Mouse (Mus musculus) liver, embryonic 15.5 days (tissue): ENCODE results near the gene Pagr1a. TPM values are rescaled to one million over a fixed set of nuclear protein-coding genes. Genes with fewer than 3 reads are reported as not detected.
A peak's percentile ranks its signal among the peaks of the same experiment; 100 is the strongest.

ENCODE experiments used
- ATAC-seq: fragments of 200-750 bp; cut with Nextera tagmentation; 2 replicates; pipeline ENCODE4 v1.8.0; 2017; ENCODE audit warnings: moderate number of reproducible peaks, mild to moderate bottlenecking, moderate library complexity; ENCODE audit not compliant: insufficient read depth
- H3K27ac ChIP-seq: fragments of 300-500 bp; sonication (generic); replicated peaks from 2 replicates; pipeline ENCODE4 v1.5.1; 2015; ENCODE audit warnings: mild to moderate bottlenecking, inconsistent platforms
- H3K27me3 ChIP-seq: fragments of 300-500 bp; sonication (generic); 2 replicates; pipeline ENCODE4 v1.6.1; 2015; ENCODE audit warnings: mild to moderate bottlenecking, inconsistent platforms
- H3K36me3 ChIP-seq: fragments of 300-500 bp; sonication (generic); replicated peaks from 2 replicates; pipeline ENCODE4 v1.6.1; 2015; ENCODE audit warnings: moderate library complexity, mild to moderate bottlenecking, inconsistent platforms
- H3K4me1 ChIP-seq: fragments of 300-500 bp; sonication (generic); replicated peaks from 2 replicates; pipeline ENCODE4 v1.6.1; 2015; ENCODE audit warnings: inconsistent platforms
- H3K4me2 ChIP-seq: fragments of 300-500 bp; sonication (generic); 2 replicates; pipeline ENCODE4 v1.6.1; 2015; ENCODE audit warnings: moderate library complexity, mild to moderate bottlenecking, inconsistent platforms
- H3K4me3 ChIP-seq: fragments of 300-500 bp; sonication (generic); replicated peaks from 2 replicates; pipeline ENCODE4 v1.5.1; 2015; ENCODE audit warnings: mild to moderate bottlenecking, inconsistent platforms
- H3K9ac ChIP-seq: fragments of 300-500 bp; sonication (generic); 2 replicates; pipeline ENCODE4 v1.6.1; 2015; ENCODE audit warnings: moderate library complexity, mild to moderate bottlenecking, inconsistent platforms
- H3K9me3 ChIP-seq: fragments of 300-500 bp; sonication (generic); replicated peaks from 2 replicates; pipeline ENCODE4 v1.6.1; 2016; ENCODE audit warnings: inconsistent platforms
- WGBS: fragments of 180-500 bp; shearing (Covaris S2); methylation state at CpG from one replicate; pipeline ENCODE4 v1.1.7; 2015; ENCODE audit warnings: mixed read lengths; ENCODE audit not compliant: insufficient replicate concordance; 5-methylcytosine and 5-hydroxymethylcytosine counted together
- polyA plus RNA-seq: library from polyadenylated mRNA; unstranded; fragments of >200 nt; fragmentation: Nextera tagmentation; extraction: Ambion mirVana; gene quantifications from 2 replicates; pipeline ENCODE4 v1.2.1, GENCODE M21; 2015

Gene Pagr1a
- 32.8 and 39.1 TPM in 2 replicates for polyA plus RNA-seq

DNA sequence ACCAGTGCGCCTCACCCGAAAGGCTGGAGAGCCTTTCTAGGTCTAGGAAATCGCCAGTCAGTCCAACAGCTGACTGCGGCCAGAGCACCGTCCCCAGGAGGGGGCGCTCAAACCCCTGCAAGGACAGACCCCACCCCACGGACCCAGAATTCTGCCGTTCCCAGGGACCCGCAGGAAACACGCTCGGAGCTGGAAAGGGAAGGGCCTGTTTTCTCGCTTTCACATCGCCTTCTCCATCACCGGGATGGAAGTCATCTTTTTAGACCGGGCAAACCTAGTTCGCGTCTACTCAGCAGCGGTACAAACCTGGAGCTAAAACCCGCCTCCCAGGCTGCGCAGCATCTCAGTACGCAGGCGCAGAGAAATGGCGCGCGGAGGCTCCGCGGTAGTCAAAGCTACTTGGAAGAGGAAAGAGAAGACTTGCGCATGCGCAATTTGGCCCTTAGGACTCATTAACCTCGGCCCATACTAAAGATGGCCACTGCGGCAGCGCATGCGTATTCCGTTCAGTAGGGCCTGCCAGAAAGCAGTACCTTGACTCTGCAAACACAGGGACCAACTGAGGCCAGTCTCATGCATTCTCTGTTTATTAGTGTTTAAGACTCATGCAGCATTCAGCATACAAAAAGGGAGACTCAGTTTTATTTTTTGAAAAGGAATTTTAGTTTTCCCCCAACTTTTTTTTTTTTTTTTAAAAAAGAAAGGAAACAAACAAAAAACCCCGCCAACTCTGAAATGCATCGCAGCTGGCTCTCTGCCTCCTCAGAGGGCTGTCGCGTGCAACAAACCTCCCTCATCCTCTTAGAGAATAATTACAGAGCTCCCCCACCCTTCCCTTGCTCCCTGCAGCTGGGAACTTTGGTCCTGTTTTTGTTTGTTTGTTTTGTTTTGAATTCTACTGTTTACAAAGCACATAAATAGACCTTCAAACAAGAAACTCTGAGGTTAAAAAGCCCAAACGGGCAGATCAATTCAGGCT is at the start of gene Pagr1a:
Gene Pagr1a (minus strand): TSS at position 382 of the 979 bp plus-strand sequence.
- 4% methylated on average over 39 of the region's 39 CpGs for WGBS
- Histone ChIP-seq H3K4me1 (peaks cover 69% of the 10 kb centered on the region), H3K4me2 (peak within 1 kb of the TSS; percentile 96), H3K4me3 (peak within 1 kb of the TSS; percentile 78), H3K27ac (peak within 1 kb of the TSS; percentile 95), H3K9ac (peak within 1 kb of the TSS; percentile 89), H3K9me3 (no peaks in the 10 kb centered on the region), H3K27me3 (no peaks in the 10 kb centered on the region), H3K36me3 (peaks cover 21% of the 10 kb centered on the region)
- ATAC-seq: peak; percentile 83

DNA sequence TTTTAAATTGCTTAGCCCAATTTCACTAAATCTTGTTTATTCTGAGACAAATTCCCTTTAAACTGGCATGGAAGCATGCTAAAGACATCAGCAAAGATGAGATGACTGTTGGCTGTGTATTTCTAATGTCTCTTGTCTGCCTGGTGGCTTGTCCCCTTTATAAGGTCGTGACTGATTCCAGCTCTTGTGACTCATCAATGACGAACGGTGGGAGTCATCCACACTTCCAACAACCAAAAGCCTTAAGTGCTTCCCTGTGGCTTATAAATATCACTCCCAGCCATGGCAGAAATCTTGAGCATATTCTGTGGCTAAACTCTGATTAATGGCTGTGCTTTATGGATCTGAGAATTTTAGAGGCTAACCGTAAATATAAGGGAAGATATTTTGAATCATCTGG is 49.2 kb upstream of the Pagr1a start:
- H3K9ac ChIP-seq: no peak overlapping the region

DNA sequence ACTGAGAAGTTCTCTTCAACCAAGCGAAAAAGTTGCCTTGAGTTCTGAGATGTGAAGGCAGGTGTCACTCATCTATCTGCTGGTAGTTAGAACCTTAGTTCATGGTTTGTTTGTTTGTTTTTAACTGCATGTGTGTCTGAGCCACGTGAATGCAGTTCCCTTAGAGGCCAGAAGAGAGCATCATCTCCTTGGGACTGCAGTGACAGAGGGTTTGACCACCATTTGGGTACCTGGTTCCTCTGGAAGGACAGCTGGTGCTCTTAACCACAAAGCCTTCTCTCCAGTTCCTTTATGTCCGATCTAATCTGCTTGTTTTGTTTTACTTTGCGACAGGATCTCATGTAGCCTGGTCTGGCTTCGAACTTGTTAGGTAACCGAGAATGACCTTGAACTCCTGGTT is 48.4 kb upstream of the Pagr1a start:
- no peaks in the 10 kb centered on the region for H3K36me3 ChIP-seq
- no peak overlapping the region for H3K27ac ChIP-seq
- 0 out of 2 replicates have a peak, but pooled peaks cover 3% of the 10 kb centered on the region for H3K4me1 ChIP-seq
- 61% methylated on average over 6 of the region's 6 CpGs for WGBS
- ATAC-seq: no peak
- H3K4me3 ChIP-seq: no peak overlapping the region
- no peak overlapping the region for H3K9ac ChIP-seq
- H3K27me3 ChIP-seq: 0 out of 2 replicates have a peak, but pooled peaks cover 7% of the 10 kb centered on the region
- no peaks in the 10 kb centered on the region for H3K9me3 ChIP-seq
- no peak overlapping the region for H3K4me2 ChIP-seq

More for the DNA sequence above, 49.2 kb upstream of the Pagr1a start:
- no peaks in the 10 kb centered on the region for H3K9me3 ChIP-seq
- H3K4me1 ChIP-seq: 0 out of 2 replicates have a peak, but pooled peaks cover 3% of the 10 kb centered on the region
- H3K27ac ChIP-seq: no peak overlapping the region
- ATAC-seq: no peak
- H3K4me2 ChIP-seq: no peak overlapping the region
- H3K4me3 ChIP-seq: no peak overlapping the region
- H3K27me3 ChIP-seq: 0 out of 2 replicates have a peak, but pooled peaks cover under 1% of the 10 kb centered on the region
- WGBS: 66% methylated on average over 4 of the region's 4 CpGs
- H3K36me3 ChIP-seq: no peaks in the 10 kb centered on the region

DNA sequence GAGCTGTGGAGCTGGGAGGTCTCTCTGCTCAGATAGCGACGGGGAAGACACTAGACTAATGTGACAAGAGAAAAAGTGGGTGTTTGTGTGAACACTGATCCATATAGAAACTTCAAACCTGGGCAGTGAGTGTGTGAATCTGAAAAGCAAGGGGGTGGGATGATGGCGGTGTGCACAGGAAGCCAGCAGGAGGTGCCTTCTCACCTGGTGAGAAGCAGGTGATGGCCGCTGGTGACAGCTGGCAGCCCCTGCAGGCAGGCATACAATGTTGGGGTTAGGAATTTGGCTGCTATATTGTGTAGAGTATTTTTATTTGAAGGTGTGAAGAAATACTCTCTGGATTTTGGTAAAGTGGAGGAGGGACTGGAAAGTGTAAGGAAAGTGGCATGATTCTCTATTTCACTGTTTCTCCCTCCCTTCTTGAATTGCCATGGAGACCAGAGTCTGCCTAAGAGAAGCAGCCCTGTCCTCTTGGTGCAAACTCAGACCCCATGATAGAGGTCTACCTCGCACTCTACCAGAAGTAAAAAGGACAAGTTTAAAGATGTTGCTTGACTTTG is 38.0 kb upstream of the Pagr1a start:
- Histone ChIP-seq H3K4me1 (no peaks in the 10 kb centered on the region), H3K27ac (no peak overlapping the region), H3K4me3 (no peak overlapping the region), H3K36me3 (no peaks in the 10 kb centered on the region), H3K9ac (no peak overlapping the region), H3K9me3 (no peaks in the 10 kb centered on the region), H3K4me2 (no peak overlapping the region), H3K27me3 (peaks cover 44% of the 10 kb centered on the region)
- ATAC-seq: no peak
- 51% methylated on average over 5 of the region's 5 CpGs for whole genome bisulfite sequencing

DNA sequence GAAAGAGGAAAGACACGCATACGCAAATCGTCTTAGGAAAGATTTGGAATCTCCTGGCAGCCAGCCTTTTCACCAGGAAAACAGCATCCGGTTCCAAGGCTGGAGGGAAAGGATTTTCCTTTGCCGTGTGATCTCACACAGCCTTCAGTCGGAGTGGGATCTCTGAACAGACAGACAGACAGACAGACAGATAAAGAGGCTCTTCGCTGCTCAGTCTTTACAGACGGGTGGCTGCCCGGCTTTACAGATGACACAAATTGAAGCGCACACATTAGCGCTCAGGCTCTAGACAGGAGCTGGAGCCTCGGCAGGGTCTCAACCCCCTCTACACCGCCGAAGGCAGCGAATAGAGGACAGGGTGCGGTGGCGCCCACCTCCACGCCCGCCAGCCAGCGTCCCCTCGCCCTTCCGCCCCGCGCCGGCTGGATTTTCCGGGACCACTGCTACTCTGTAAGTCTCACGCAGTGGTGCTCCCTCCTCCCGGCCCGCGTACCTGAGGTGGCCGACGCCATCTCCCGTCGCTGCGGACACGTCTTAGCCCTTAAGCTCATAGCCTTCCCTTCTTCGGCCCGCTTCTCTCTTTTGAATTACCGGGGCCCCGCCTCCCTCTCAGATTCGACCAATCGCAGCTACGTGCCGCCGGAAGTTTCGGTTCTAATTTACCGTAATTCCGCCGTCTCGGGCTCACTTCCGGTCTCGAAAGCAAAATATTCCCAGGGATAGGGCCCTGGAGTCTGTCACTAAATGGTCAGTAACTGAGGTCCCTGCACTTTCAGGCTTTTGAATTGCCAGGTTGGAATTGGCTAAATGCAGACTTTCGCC is 24.9 kb upstream of the Pagr1a start, which contains the start of gene Kif22:
Gene Kif22 (minus strand): TSS at position 621 of the 822 bp plus-strand sequence.
- under 1% methylated on average over 53 of the region's 53 CpGs for WGBS
- H3K36me3 ChIP-seq: peaks cover 33% of the 10 kb centered on the region
- H3K4me1 ChIP-seq: peaks cover 33% of the 10 kb centered on the region
- H3K4me3 ChIP-seq: peak within 1 kb of the TSS; percentile 99
- no peaks in the 10 kb centered on the region for H3K9me3 ChIP-seq
- H3K9ac ChIP-seq: peak within 1 kb of the TSS; percentile 99
- peak within 1 kb of the TSS; percentile 85 for H3K27ac ChIP-seq
- peak within 1 kb of the TSS; percentile 77 for H3K4me2 ChIP-seq
- ATAC-seq: peak; percentile 88
- no peaks in the 10 kb centered on the region for H3K27me3 ChIP-seq

DNA sequence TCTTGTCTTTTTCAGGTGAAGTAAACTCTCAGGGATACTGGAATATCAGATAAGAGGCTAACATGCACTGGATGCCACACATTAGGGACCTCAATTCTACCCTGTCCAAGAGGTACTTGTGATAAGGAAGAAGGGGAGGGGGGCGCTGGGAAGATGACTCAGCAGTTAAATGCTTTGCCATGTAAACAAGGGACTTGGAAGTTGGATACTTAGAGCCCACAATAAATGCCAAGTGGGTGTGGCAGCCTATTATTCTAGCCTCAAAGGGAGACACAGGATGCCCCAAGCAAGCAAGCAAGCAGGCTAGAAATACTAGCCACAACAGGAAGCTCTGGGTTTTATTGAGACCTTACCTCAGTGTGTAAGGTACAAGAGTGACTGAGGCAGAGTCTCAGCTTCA is 14.1 kb upstream of the Pagr1a start:
- H3K4me3 ChIP-seq: no peak overlapping the region
- WGBS: 45% methylated on average over 1 of the region's 1 CpGs
- peaks cover 87% of the 10 kb centered on the region for H3K36me3 ChIP-seq
- no peak overlapping the region for H3K4me2 ChIP-seq
- no peak for ATAC-seq
- peaks cover 44% of the 10 kb centered on the region for H3K4me1 ChIP-seq
- no peak overlapping the region for H3K9ac ChIP-seq
- H3K9me3 ChIP-seq: no peaks in the 10 kb centered on the region
- 0 out of 2 replicates have a peak overlapping the region, but pooled peaks have one; percentile 76 for H3K27ac ChIP-seq
- no peaks in the 10 kb centered on the region for H3K27me3 ChIP-seq

DNA sequence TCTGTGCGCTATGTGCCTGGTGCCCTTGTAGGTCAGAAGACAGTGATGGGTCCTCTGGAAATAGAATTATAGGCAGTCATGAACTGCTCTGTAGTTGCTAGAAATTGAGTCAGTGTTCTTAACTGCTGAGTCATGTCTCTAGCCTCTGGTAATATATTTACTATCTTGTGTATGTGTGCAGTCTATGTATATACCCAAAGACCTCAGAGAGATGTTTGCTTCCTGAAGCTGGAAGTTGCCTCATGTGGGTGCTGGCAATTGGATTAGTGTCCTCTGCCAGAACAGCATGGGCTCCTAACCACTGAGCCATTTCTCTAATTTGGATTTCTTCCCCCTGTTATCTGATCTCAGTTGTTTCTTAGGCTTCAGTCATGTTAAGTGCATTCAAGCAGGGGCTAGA is 13.0 kb upstream of the Pagr1a start:
- H3K27me3 ChIP-seq: no peaks in the 10 kb centered on the region
- no peak overlapping the region for H3K4me2 ChIP-seq
- H3K27ac ChIP-seq: peak overlapping the region; percentile 76
- no peaks in the 10 kb centered on the region for H3K9me3 ChIP-seq
- no peak overlapping the region for H3K9ac ChIP-seq
- H3K4me1 ChIP-seq: peaks cover 49% of the 10 kb centered on the region
- 92% methylated on average over 1 of the region's 1 CpGs for WGBS
- peaks cover 79% of the 10 kb centered on the region for H3K36me3 ChIP-seq
- no peak overlapping the region for H3K4me3 ChIP-seq
- ATAC-seq: no peak

DNA sequence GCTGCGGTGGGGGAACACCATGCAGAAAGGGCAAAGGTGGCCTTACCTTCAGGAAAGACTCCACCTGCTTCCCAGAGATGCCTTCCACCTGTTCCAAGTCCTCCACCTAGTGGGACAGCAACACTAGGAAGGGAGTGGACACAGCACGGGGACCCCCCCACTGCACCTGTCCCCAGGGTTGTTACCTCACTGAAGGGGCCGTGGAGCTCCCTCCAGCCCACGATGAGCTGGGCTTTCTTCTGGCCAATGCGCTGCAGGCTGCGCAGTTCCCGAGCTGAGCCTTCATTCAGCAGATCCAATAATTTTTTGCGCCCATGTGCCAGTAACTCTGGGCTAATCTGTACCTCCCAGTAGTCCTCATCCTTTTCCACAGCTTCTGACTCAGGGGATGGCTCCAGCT is 10.7 kb upstream of the Pagr1a start:
- no peaks in the 10 kb centered on the region for H3K27me3 ChIP-seq
- H3K9me3 ChIP-seq: no peaks in the 10 kb centered on the region
- peaks cover 79% of the 10 kb centered on the region for H3K36me3 ChIP-seq
- peak overlapping the region; percentile 99 for H3K9ac ChIP-seq
- WGBS: 55% methylated on average over 8 of the region's 8 CpGs
- H3K27ac ChIP-seq: peak overlapping the region; percentile 97
- peak overlapping the region; percentile 98 for H3K4me2 ChIP-seq
- no peak for ATAC-seq
- peaks cover 66% of the 10 kb centered on the region for H3K4me1 ChIP-seq
- H3K4me3 ChIP-seq: peak overlapping the region; percentile 98

DNA sequence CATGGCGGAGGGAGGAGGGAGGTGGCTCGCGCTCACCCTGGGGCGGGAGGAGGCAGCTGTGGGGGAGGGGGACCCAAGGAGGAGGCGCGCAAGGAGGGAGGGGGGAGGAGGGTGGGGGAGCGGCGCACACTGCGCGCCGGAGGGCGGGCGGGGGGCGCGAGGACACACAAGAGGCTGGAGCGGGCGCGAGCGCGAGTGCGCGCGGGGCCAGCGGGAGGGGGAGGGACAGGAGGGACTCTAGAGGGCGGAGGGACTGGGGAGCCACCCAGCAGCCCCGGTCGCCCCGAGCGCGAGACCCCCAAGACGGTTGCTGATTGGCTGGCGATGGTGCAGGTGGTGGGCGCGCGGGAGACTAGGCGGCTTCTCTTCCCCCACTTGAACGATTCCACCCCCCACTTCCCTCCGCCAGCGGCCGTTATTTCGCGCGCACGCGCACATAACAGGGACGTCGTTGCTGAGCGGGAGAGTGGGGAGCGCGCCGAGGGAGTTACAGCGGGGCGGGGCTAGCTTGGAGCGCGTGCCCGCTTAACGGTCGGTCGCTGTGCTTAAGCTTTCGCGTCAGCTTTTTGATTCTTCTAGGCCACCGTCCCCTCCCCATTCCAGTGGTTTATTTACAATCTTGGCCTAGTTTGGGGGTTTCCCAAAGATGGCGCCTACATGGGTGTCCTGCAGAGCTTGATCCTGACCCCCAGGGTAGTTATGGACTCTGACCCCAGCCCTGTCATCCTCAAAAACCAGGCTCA is 10.0 kb upstream of the Pagr1a start, which contains the start of gene Maz:
Gene Maz (minus strand): TSS at position 54 of the 743 bp plus-strand sequence.
- H3K9me3 ChIP-seq: no peaks in the 10 kb centered on the region
- peak within 1 kb of the TSS; percentile 98 for H3K4me3 ChIP-seq
- H3K27me3 ChIP-seq: no peaks in the 10 kb centered on the region
- peaks cover 79% of the 10 kb centered on the region for H3K36me3 ChIP-seq
- peaks cover 73% of the 10 kb centered on the region for H3K4me1 ChIP-seq
- peak within 1 kb of the TSS; percentile 97 for H3K27ac ChIP-seq
- ATAC-seq: peak; percentile 81
- under 1% methylated on average over 54 of the region's 63 CpGs for WGBS
- peak within 1 kb of the TSS; percentile 99 for H3K9ac ChIP-seq
- H3K4me2 ChIP-seq: peak within 1 kb of the TSS; percentile 98

DNA sequence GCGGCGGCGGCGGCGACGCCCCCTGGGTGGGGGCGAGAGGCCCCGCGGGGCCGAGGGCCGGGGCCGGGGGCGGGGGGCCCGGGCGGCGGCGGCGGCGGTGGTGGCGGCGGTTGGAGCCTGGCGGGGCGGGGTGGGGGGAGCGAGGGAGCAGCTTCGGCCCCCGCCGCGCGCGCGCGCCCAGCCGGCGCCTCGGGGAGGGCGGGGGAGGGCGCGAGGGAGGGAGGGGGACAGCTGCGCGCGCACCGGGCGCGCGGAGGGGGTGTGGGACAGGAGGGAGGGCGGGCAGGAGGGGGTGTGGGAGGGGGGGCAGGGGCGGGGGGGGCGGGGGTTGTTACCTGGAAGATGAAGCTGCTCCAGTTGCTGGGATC is 9.4 kb upstream of the Pagr1a start:
- peak; percentile 45 for ATAC-seq
- H3K27ac ChIP-seq: peak overlapping the region; percentile 97
- WGBS: 4% methylated on average over 31 of the region's 48 CpGs
- H3K4me1 ChIP-seq: peaks cover 77% of the 10 kb centered on the region
- no peaks in the 10 kb centered on the region for H3K9me3 ChIP-seq
- H3K36me3 ChIP-seq: peaks cover 78% of the 10 kb centered on the region
- H3K4me2 ChIP-seq: peak overlapping the region; percentile 98
- H3K9ac ChIP-seq: peak overlapping the region; percentile 99
- H3K27me3 ChIP-seq: no peaks in the 10 kb centered on the region
- H3K4me3 ChIP-seq: peak overlapping the region; percentile 98
